ENCODE assay signal across 9 mouse cellular contexts in genomic region chr2:69712171-69712570, GRCm38 (mm10). TPM values are rescaled to one million over a fixed set of nuclear protein-coding genes. Genes with fewer than 3 reads are reported as not detected.
DNase-seq lines count a peak whose midpoint lies in the region; ATAC-seq lines count a peak whose summit lies in the region.
"Had no signal": no experiment of that assay in that cellular context is flagged by ENCODE, and none has a peak within 500 bp of the region (broad histone marks: within the 10 kb centered on the region; RNA-seq: fewer than 3 reads in every experiment).

No protein-coding gene starts in this region.

- 93% methylated on average over 14 of the region's 14 CpGs for WGBS in forebrain, embryonic 10.5 days
- 91% methylated on average over 14 of the region's 14 CpGs for WGBS in forebrain, embryonic 11.5 days

- peaks cover 26% of the 10 kb centered on the region for H3K36me3 ChIP-seq in forebrain, embryonic 10.5 days (replicated peaks)
- no peaks in the 10 kb centered on the region for H3K36me3 ChIP-seq in forebrain, embryonic 11.5 days (ENCODE audit: control insufficient read depth, insufficient read depth, low read length)

- H3K4me1 ChIP-seq in forebrain, embryonic 10.5 days: peaks cover 16% of the 10 kb centered on the region
- H3K4me1 ChIP-seq in forebrain, embryonic 11.5 days (replicated peaks; ENCODE audit: control insufficient read depth, insufficient read depth, low read length): no peaks in the 10 kb centered on the region

- intact Hi-C loops in left cerebral cortex, postnatal 25 days (cut with DNase I): no loop called here
- intact Hi-C loops in left cerebral cortex, postnatal 10 days (cut with DNase I): no loop called here

- no peak overlapping the region for H3K27ac ChIP-seq in forebrain, embryonic 10.5 days
- H3K27ac ChIP-seq in forebrain, embryonic 11.5 days (ENCODE audit: low read depth, low read length): no peak overlapping the region

- H3K27me3 ChIP-seq in forebrain, embryonic 10.5 days (ENCODE audit: poor library complexity, severe bottlenecking): no peaks in the 10 kb centered on the region
- H3K27me3 ChIP-seq in forebrain, embryonic 11.5 days (ENCODE audit: control insufficient read depth, insufficient read depth, low read length): no peaks in the 10 kb centered on the region

- no peak overlapping the region for H3K4me2 ChIP-seq in forebrain, embryonic 11.5 days (ENCODE audit: low read depth, low read length, severe bottlenecking)

- H3K9me3 ChIP-seq in forebrain, embryonic 10.5 days: no peaks in the 10 kb centered on the region
- H3K9me3 ChIP-seq in forebrain, embryonic 11.5 days (ENCODE audit: control insufficient read depth, low read length): no peaks in the 10 kb centered on the region

- no peak overlapping the region for H3K9ac ChIP-seq in forebrain, embryonic 11.5 days (ENCODE audit: low read length)

- ATAC-seq in forebrain, embryonic 11.5 days (replicated peaks; ENCODE audit: low FRiP score): no peak

- DNase-seq in forebrain, embryonic 10.5 days (ENCODE audit: extremely low spot score, low spot score): no peak
- no peak for DNase-seq in forebrain, embryonic 11.5 days (ENCODE audit: low spot score)
- DNase-seq in left cerebral cortex, postnatal 25 days (ENCODE audit: low spot score in 2 of 2): peak; percentile 19 to 57
- no peak for DNase-seq in left cerebral cortex, postnatal 10 days (ENCODE audit: extremely low spot score in 1 of 2, low spot score in 2 of 2)
- peak; percentile 80 for DNase-seq in brain, adult 2 months (ENCODE audit: low read depth, low spot score)
- peak; percentile 12 to 13 for DNase-seq in kidney, postnatal 36 days
- DNase-seq in natural killer cell, adult 2 months (ENCODE audit: low spot score in 2 of 2): no peak
- DNase-seq in B cell, adult 2 months: no peak

- H3K4me3 ChIP-seq in forebrain, embryonic 10.5 days: peak overlapping the region; percentile 90; the same call in 1 of the 2 replicates
- H3K4me3 ChIP-seq in forebrain, embryonic 11.5 days (ENCODE audit: low read depth, low read length): no peak overlapping the region

RNA-seq across cellular contexts. Expression of gene Fastkd1, which starts 1.1 kb away (rescaled TPM):
- polyA plus RNA-seq in forebrain, embryonic 10.5 days (2016; fragmentation: Nextera tagmentation; extraction: Ambion mirVana): 18.6 and 19.1 TPM in 2 replicates
- polyA plus RNA-seq in forebrain, embryonic 11.5 days (2014; fragmentation: Nextera tagmentation; extraction: Ambion mirVana): 22.3 and 22.7 TPM in 2 replicates
- 10 to 100 TPM; 15.0 to 15.1 TPM for total RNA-seq in left cerebral cortex, postnatal 25 days (2021)
- 10 to 100 TPM; 20.6 to 21.6 TPM for total RNA-seq in left cerebral cortex, postnatal 10 days (2021)

RNA-seq across cellular contexts. Expression of gene Ppig, which starts 10.2 kb away (rescaled TPM):
- polyA plus RNA-seq in forebrain, embryonic 10.5 days (2016; fragmentation: Nextera tagmentation; extraction: Ambion mirVana): 155 and 168 TPM in 2 replicates
- 135 and 146 TPM in 2 replicates for polyA plus RNA-seq in forebrain, embryonic 11.5 days (2014; fragmentation: Nextera tagmentation; extraction: Ambion mirVana)
- 10 to 100 TPM; 68.0 to 68.5 TPM for total RNA-seq in left cerebral cortex, postnatal 25 days (2021)
- 10 to 100 TPM; 55.4 to 59.5 TPM for total RNA-seq in left cerebral cortex, postnatal 10 days (2021)

RNA-seq across cellular contexts. Expression of gene Klhl41, which starts 42.3 kb away (rescaled TPM):
- 0.11 and 0.21 TPM in 2 replicates for polyA plus RNA-seq in forebrain, embryonic 10.5 days (2016; fragmentation: Nextera tagmentation; extraction: Ambion mirVana)
- polyA plus RNA-seq in forebrain, embryonic 11.5 days (2014; fragmentation: Nextera tagmentation; extraction: Ambion mirVana): 0.13 and 0.15 TPM in 2 replicates
- under 1 TPM; 0.85 to 0.87 TPM for total RNA-seq in left cerebral cortex, postnatal 25 days (2021)
- total RNA-seq in left cerebral cortex, postnatal 10 days (2021): 1 to 10 TPM; 1.7 TPM
- total RNA-seq: hematopoietic stem cell, adult 5-6 weeks had no signal

Comparison
In these comparisons a context has a peak if more than half of its experiments do, and no peak if none do; other contexts are left out.
1. DNase-seq: peak in left cerebral cortex, postnatal 25 days (2 of 2), brain, adult 2 months (single experiment) and kidney, postnatal 36 days (2 of 2); none in forebrain, embryonic 10.5 days (single experiment), forebrain, embryonic 11.5 days (single experiment), left cerebral cortex, postnatal 10 days (0 of 2), natural killer cell, adult 2 months (0 of 2) and B cell, adult 2 months (0 of 2).